Mouse (Mus musculus): Measurements from ENCODE around the gene 1700025G04Rik.

1700025G04Rik gene

DNA sequence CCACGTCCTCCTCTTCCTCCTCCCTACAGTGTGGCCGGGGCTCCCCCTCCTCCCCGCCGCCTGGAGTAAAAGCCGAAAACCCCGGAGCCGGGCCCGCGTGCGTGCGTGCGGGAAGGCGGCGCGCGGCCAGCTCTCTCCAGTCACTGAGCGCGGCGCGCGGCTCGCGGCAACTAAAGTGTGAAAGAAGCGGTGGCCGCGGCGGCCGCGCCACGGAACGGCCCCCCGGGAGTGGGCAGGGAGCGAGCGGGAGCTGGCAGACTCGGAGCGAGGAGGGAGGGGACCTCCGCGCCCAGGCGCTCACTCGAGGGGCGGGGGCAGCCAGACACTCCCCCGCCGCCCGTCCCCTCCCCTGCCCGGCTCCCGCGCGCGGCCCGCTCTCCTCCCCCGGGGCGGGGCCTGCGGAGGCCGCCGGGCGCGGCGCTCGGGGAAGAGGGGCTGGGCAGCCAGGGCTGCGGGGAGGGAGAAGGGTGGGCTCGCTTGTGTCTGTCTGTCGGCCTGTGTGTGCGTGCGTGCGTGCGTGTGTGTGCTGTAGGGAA is at the start of gene 1700025G04Rik:
Gene 1700025G04Rik, minus strand, starts transcription at position 108 of the 536 bp plus-strand sequence.
- DNase-seq (ENCODE audit: low spot score in 2 of 2) = peak; percentile 87

DNA sequence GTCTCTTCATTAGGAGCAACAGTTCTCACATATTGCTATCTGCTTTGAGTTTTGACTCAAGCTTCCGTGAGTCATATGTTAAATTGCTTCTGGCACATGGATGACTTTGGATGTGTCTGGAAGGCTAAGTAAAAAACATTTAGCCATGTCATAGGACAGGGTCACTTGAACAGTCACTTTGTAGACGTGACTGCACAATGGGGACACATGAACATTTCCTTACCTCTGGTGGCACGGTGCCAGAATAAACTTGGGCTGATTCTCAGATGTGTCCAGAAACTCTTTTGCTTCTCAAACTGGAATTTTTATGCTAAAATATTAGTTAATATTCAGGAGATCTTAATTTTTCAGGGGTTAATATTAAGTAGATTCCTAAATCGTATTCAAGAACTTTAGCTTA is 49.6 kb upstream of the 1700025G04Rik start:
- no peak for DNase-seq (ENCODE audit: low spot score in 2 of 2)

DNA sequence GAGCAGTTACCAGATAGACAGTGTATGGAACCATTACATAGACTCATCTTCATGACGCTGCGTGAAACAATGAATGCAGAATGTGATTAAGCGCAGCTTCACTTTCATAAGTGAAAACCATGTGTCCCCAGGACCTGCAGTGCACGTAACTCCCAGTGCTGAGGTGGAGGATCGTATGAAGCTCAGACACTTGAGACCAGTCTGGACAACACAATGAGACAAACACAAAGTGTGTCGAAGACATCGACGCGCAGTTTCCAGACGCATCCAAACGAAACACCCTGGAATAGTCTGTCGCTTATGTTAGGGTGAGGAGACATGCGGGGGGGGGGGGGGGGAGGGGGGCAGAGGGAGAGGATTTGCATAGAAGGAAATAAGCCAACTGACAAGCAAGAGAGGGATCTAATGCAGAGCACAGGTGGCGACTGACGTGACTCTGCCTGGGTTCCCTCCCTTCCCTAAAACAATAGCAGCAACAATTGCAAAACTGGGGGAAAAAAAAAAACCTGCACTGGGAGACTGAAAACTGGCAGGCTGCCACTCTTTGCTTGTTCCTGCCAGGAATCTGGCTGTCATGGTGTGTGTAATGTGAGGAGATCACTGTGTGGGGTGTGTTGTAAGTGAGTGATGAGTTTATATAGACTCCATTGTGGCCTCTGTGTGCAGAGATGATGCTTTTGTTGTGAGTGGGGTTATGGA is 40.3 kb upstream of the 1700025G04Rik start:
- DNase-seq (ENCODE audit: low spot score in 2 of 2) = peak in 1 of 2 experiments; percentile 69

DNA sequence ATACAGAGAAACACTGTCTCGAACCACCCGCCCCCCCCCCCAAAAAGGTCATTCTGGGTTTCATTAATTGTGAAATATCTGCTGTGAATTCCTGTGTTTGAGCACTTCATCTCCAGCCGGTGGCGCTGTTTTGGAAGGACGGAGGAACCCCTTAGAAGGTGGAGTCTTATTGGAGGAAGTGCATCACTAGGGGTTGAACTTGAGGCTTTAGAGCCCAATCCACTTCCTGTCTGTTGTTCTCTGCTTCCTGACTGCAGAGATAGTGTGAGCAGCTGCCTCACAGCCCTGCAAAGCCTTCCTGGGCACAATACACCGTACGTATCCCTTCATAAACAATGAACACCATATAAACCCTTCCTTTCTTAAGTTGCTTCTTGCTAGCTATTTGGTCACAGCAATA is 35.5 kb upstream of the 1700025G04Rik start:
- no peak for DNase-seq (ENCODE audit: low spot score in 2 of 2)

DNA sequence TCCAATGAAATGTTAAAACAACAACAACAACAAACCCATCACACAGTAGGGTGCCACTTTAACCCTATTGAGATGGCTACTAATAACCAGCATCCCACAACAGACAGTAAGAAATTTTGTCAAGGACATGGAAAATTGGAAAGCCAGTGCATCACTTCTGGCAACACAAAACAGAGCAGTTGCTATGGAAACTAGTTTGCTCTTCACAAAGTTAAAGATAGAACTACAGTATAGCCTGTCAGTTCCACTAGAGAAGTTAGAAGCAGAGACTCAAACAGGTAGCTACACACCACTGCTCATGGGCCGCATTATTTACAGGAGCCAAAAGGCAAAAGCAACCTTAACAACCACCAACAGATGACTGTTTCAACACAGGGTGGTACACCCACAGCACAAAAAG is 20.2 kb upstream of the 1700025G04Rik start:
- no peak for DNase-seq (ENCODE audit: low spot score in 2 of 2)

DNA sequence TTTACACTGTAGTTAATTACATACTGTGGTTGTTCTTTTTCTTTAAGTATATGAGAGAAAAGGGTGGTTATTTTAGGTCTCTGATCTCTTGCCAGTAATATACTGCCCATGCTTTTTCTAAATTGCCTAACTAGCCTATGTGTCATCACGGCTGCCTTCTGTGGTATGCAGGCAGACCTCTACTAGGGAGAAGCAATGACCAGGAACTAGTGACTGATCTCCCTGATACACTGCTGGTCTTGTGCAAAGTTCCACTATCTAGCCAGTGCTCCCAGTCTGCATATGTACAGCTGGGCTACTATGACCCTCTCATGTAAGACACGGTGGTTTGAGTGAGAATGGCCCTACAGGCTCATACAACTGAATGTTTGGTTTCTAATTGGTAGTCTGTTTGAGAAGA is 16.2 kb upstream of the 1700025G04Rik start:
- DNase-seq (ENCODE audit: low spot score in 2 of 2) = no peak

DNA sequence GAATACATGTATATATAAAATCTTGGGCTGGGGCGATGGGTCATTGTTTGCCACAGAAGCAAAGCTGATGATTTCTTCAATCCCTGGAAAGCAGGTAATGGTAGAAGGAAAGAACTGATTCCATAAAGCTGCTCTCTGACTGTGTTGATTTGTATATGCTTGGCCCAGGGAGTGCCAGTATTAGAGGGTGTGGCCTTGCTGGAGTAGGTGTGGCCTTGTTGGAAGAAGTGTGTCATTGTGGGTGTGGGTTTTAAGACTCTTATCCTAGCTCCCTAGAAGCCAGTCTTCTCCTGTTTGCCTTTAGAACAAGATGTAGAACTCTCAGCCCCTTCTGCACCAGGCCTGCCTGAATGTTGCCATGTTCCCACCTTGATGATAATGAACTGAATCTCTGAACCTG is 15.3 kb upstream of the 1700025G04Rik start:
- DNase-seq (ENCODE audit: low spot score in 2 of 2) = no peak

DNA sequence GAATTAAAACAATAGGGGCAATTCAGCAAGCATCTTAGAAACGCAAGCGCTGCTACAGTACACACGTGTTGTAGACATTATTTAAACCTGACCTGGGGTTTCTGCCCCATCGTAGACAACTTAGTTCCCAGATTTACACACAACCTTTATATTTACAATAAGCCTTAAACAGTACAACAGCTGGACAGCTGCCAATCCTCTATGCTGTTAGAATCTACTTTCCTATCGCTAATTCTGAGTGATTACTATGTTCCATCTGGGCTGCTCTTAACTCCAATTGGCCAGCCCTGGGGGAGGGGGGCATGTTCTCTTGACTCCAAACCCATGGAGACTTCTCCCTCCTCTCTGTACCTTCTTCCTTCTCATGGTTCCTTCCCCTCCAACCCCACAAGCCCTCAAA is 11.8 kb upstream of the 1700025G04Rik start:
- DNase-seq (ENCODE audit: low spot score in 2 of 2) = no peak

DNA sequence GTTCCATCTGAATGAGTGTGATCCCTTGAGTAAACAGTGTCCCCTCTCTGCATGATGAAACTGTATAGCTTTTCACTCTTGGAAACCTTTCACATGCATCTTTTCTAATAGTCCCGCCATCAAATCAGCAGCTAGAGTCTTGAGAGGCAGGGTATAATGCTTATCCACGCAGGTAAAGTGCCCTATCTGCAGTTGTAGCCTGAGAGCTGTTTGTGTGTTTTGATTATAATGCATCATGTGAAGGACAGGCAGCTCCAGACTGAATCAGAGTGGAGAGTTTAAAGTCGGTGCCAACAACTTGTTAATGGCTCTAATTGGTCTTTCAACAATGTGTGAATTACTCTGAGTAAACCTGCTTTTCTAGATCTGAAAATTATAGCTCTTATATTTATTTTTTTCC is 6.1 kb upstream of the 1700025G04Rik start:
- DNase-seq (ENCODE audit: low spot score in 2 of 2) = no peak

DNA sequence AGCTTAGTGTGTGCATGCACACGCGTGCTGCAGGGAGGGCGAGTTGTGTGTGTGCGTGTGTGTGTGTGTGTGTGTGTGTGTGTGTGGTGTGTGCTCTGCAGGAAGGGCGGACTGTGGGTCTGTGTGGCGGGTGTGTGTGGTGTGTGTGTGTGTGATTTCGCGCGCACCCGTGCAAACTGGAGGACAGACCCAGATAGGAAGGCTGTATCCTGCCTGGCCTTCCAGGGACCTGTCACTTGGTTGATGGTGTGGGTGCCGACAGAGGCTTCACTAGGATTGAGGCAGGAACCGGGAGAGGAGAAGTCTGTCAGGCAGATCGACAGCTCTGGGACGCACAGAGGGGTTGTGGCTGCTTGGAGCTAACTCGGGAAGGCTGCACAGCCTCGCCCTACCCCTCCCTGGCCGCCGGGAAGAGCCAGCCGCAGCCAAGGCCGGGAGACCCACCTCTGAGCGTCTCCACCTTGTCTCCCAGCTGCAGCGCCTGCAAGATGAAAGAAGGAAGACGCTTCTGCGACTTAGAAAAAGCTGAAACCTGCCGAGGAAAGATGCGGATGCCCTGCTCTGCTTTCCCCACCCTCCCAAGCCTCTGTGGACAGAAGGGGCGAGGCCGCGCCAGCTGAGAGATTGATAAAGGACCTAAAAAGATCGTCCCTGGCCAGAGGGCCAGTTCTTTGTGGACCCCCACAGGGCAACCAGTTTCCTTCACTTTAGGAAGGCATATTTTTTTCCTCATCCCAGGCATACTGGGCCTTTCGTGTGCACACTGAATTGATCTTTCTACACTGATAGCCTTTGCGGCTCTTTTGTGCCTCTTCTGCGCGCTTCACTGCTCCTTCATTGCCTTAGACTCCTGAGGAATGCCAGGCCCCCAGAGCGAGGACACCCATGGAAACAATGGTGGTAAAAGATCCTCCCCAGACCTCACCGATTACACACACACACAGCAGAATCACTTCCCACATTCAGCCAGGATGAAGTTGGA is 930 bp upstream of the 1700025G04Rik start:
- DNase-seq (ENCODE audit: low spot score in 2 of 2) = no peak

DNA sequence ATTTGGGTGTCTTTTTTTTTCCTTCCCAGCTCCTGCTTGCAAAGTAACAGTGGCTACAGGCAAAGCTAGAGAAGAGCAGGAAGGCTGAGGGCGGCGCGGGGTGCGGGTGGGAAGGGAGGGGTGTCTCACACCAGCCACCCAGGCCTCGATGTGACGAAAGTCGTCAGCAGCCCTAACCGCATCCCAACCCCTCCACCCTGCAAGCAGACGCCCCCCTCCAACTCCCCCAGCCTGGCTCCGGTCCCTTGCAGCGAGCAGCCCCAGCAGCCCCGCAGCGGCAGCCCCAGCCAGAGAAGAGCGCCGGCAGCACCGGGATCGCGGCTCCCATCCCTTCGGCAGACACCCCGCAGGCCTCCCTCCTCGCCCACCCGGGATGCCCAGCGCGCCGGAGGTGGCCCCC is 399 bp downstream of the 1700025G04Rik start:
- DNase-seq (ENCODE audit: low spot score in 2 of 2) = peak in 1 of 2 experiments; percentile 30

DNA sequence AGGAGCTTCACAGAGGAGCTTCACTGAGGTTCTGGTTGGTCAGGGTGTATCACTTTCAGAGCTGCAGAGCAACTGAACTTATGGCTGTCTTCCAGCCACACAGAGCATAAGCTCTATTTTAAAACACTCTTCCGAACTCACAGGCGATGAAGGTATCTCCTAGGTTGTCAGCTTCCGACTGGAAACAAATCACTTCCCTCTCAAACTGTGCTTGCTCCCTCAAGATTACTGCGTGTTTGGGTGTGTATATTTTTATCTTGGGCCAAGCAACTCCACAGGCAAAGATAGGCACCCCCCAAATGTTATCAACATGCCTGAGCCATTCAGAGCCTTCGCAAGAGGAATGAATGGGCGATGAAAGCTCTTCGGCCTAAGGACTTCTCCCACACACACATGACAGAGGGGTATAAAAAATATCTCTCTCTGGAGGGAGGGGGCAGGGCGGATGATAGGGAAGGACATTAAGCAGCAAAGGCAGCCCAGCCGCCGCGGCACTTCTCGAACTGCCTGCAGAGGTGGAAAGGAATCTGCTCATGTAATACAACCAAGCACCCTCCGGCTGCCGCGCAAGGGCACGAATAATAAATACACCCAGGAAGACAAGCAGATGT is 1.0 kb downstream of the 1700025G04Rik start:
- DNase-seq (ENCODE audit: low spot score in 2 of 2) = peak in 1 of 2 experiments; percentile 32

DNA sequence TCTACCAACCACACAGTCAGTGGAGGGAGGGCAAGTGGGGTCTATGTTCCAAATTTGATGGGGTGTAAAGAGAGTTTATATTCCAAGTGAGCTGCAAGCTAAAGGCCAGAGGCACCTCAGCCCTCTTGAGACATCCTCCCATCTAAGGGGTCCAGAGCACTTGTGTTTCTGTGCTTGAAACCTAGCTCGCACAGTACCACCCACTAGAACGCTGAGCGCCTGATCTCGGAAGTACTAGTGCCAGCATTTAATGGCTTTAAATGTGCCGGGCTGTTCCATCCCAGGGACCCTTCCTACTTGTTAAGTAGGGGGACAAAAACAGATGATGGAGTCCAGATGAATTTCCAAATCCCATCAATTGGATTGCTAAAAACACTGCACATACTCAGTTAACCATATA is 1.9 kb downstream of the 1700025G04Rik start:
- no peak for DNase-seq (ENCODE audit: low spot score in 2 of 2)

DNA sequence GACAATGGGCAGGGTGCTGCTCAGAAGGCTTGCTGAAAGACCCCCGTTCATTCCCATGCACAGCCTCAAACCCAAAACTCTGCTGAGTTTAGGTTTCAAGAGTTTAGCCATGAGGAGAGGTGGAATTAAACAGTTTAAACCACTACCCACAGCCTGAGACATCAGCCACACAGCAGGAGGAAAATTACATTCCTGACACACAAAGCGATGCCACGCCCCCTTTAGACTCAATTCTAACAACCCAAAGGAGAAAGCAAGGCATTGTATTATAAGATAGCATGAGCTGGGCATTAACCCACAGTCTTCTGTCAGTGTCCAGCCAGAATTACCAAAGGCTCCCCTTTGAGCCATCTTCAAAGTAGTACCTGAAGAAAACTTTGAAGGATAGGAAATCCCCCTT is 3.0 kb downstream of the 1700025G04Rik start:
- DNase-seq (ENCODE audit: low spot score in 2 of 2) = no peak

DNA sequence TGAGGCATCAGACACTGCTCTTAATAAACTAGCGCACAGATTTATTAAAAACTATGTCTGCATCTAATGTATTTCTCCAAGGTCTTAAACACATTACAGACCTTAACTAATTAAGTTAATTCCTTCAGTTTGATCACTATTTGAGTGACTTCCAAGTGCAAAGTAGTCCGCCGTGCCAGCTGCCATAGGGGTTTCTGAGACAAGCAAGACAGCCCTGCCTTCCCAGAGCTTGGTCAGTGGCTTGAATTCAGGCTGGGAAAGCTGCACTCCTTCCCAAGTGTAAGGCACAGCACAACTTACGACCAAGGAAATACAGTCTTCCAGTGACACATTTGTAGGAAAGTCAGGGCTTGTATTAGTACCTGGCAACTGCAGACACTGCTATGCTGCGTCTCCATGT is 4.4 kb downstream of the 1700025G04Rik start:
- DNase-seq (ENCODE audit: low spot score in 2 of 2) = no peak

DNA sequence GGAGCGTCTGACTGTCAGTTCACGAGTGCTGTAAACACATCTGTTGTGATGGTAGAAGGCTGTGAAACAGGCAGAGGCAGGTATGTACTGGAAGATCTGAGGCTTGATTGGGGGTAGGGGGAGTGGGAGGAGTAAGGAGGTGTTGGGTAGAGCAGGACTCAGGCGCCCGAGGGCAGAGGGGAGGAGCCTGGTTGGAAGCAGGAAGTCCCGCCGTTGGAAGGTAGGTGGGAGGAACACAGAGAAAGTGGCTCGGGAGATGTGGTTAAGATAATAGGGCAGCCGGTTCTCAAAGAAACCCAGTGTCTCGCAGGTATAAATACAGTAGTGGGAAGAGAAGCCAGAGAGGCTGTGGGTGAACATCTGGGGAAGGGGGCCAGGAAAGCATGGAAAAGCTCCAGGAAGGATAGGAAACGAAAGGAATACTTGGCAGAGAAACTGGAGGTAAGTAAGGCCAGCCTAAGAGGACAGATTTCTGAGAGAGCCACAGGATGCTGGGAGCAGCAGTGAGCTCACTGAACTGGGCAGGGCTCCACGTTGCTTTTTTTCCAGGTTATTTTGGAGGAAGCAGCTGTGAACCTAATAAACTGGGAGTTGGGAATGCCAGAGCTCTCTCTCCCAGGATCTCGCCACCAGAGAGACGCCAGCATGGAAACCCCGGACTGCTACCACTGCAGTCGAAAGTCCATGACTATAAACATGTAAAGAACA is 5.1 kb downstream of the 1700025G04Rik start:
- no peak for DNase-seq (ENCODE audit: low spot score in 2 of 2)

DNA sequence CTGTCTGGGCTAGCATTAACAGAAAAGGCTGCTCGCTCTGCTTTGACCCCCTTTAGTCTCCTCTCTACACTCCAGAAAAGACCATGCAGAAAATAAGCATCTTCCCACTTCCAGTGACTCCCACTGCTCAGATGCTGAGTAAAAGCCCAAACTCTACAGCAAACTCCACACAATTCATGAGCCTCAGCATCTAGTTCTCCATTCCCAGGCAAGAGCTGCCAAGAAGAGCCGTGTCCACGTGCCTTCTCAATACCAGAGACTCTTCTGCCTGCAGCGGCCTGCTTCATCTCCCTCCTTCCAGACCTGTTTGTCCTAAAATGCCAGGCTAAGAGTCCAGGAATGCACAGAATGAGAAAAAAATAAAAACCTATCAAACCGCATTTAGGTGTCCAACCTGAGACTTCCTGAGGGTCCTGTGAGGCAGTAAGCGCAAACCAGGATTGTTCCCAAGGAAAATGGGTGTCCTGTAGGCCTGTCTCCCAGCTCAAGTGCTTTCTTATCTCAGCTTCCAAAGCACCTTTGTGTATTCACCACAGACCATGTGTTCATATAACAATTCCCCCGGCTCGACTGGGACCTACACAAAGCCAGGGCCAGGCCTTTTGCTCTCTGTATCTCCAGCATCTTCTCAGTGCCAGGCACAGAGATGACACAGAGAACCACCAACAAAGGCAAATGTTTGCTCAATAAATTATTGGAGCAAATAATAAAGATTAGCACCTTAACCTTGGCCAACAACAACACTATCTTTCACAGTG is 7.8 kb downstream of the 1700025G04Rik start:
- DNase-seq (ENCODE audit: low spot score in 2 of 2) = no peak

DNA sequence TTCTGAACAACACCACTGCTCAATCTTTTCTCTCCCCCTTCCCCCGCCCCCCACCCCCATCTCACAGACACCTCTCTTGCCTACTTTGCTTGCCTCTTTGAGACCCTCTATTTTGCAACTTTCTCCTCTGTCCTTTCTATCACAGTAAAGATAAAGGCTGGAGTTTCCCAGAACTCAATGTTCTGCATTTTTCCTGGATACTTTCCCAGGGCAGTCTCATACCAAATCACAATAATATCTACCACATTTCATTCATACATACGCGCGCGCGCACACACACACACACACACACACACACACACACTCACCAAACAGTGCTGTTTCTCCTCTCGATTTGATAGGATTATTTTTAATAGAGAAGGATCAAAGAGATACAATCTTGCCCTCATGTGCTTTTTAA is 8.8 kb downstream of the 1700025G04Rik start:
- DNase-seq (ENCODE audit: low spot score in 2 of 2) = no peak

DNA sequence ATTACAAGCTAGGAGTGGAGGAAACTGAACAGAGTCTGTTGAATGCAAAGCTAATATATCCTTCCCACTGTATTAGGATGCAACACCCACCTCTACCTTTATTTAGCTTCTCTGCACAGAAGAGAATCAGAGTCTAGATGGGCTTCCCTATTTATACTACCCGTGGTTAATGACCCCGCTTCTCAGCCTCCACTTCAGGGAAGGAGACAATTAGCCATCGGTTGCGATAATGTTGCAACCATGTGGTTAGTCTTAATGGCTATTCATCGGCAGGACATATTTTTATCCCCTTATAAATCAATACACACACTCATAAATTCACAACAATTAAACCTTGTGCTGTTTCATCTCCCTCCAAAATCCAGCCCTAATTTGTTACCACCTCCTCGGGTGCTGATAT is 9.7 kb downstream of the 1700025G04Rik start:
- no peak for DNase-seq (ENCODE audit: low spot score in 2 of 2)

DNA sequence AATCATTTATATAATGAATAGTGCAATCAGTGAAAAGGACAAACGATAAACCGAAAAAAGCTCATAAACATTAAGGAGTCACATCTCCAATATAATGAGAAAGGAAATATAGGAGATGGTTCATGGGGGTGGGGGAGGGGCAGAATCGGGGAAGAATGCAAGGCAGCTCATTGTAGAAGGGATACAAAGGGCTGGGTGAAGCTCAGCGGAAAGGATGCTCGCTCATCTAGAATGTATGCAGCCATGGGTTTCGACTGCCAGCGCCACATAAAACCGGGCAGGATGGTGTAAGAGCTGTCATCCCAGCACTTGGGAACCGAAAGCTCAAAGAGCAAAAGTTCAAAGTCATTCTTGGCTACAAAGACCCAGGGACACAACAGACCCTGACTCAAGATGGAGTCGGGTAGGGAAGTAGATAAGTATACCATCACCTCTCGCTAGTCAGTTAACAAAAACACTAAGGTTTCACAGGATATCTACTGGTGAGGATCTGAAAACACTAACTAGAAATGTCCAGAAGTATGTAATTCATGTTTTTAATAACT is 12.7 kb downstream of the 1700025G04Rik start:
- no peak for DNase-seq (ENCODE audit: low spot score in 2 of 2)
